Mouse (Mus musculus): Measurements from ENCODE around the gene Wnt1.

- no peak for TF ChIP-seq CTCF (IDR thresholded peaks at IDR 0.05; ENCODE audit: borderline replicate concordance, control insufficient read depth, extremely low read depth, insufficient read depth, low read length, poor library complexity)
- no peak for TF ChIP-seq POLR2A (IDR thresholded peaks at IDR 0.05; ENCODE audit: control insufficient read depth, extremely low read depth, insufficient read depth, low read length, poor library complexity)
Measured at GRCm38 (mm10) chr15:98834059-98834458, 44.4 kb downstream of the Wnt1 start.
